In genomic region chr13:41358480-41359180, GRCm38 (mm10) we compare ENCODE assay signal across 8 mouse cellular contexts.
DNase-seq lines count a peak whose midpoint lies in the region; ATAC-seq and TF ChIP-seq lines count a peak whose summit lies in the region.

No protein-coding gene starts in this region.

- H3K27me3 ChIP-seq in forebrain, embryonic 13.5 days: no peaks in the 10 kb centered on the region
- peaks cover 5% of the 10 kb centered on the region for H3K27me3 ChIP-seq in liver, embryonic 16.5 days (ENCODE audit: control insufficient read depth, insufficient read depth, low read depth, low read length)
- no peaks in the 10 kb centered on the region for H3K27me3 ChIP-seq in neural tube, embryonic 12.5 days (replicated peaks)
- no peaks in the 10 kb centered on the region for H3K27me3 ChIP-seq in stomach, postnatal 0 days (ENCODE audit: control insufficient read depth, insufficient read depth, low read length)

- intact Hi-C loops in heart, postnatal 10 days (cut with DNase I): loop anchor here (1.0 to 2.0 kb wide), 4 partner anchors 22 to 212 kb away; no protein-coding TSS in a partner anchor

- WGBS in forebrain, embryonic 13.5 days: 0% methylated on average over 42 of the region's 42 CpGs
- WGBS in liver, embryonic 16.5 days (ENCODE audit: insufficient replicate concordance): under 1% methylated on average over 42 of the region's 42 CpGs
- under 1% methylated on average over 42 of the region's 42 CpGs for WGBS in neural tube, embryonic 12.5 days
- WGBS in stomach, postnatal 0 days: under 1% methylated on average over 42 of the region's 42 CpGs

- H3K4me3 ChIP-seq in forebrain, embryonic 13.5 days: peak overlapping the region; percentile 63
- H3K4me3 ChIP-seq in liver, embryonic 16.5 days (ENCODE audit: low read depth, low read length): peak overlapping the region; percentile 62
- H3K4me3 ChIP-seq in neural tube, embryonic 12.5 days: peak overlapping the region; percentile 59
- peak overlapping the region; percentile 71 for H3K4me3 ChIP-seq in stomach, postnatal 0 days (ENCODE audit: low read depth, low read length)

- peak; percentile 24 for TF ChIP-seq CTCF in stomach, postnatal 0 days (IDR thresholded peaks at IDR 0.05; ENCODE audit: low read depth)

- peak; percentile 91 for DNase-seq in ES-CJ7 (ENCODE audit: low read depth, low spot score)
- peak; percentile 95 to 97 for DNase-seq in heart, postnatal 10 days
- peak; percentile 96 to 98 for DNase-seq in kidney, postnatal 4 days
- peak; percentile 97 for DNase-seq in stomach, postnatal 0 days (ENCODE audit: low spot score)

- H3K27ac ChIP-seq in forebrain, embryonic 13.5 days: peak overlapping the region; percentile 89
- peak overlapping the region; percentile 75 for H3K27ac ChIP-seq in liver, embryonic 16.5 days (ENCODE audit: low read length)
- H3K27ac ChIP-seq in neural tube, embryonic 12.5 days: peak overlapping the region; percentile 79
- peak overlapping the region; percentile 96 for H3K27ac ChIP-seq in stomach, postnatal 0 days (replicated peaks)

- no peaks in the 10 kb centered on the region for H3K9me3 ChIP-seq in forebrain, embryonic 13.5 days (replicated peaks)
- no peaks in the 10 kb centered on the region for H3K9me3 ChIP-seq in liver, embryonic 16.5 days (replicated peaks; ENCODE audit: control insufficient read depth, low read length)
- no peaks in the 10 kb centered on the region for H3K9me3 ChIP-seq in neural tube, embryonic 12.5 days
- no peaks in the 10 kb centered on the region for H3K9me3 ChIP-seq in stomach, postnatal 0 days (ENCODE audit: control insufficient read depth, low read length)

- ATAC-seq in cerebellum, adult (ENCODE audit: insufficient number of reproducible peaks, low FRiP score, low TSS enrichment): peak; percentile 97
- ATAC-seq in forebrain, embryonic 13.5 days: peak; percentile 99
- peak; percentile 99 for ATAC-seq in liver, embryonic 16.5 days (ENCODE audit: low read depth)
- ATAC-seq in neural tube, embryonic 12.5 days (ENCODE audit: low FRiP score, low read depth): peak; percentile 98
- peak; percentile 99 for ATAC-seq in stomach, postnatal 0 days (ENCODE audit: low FRiP score, low TSS enrichment)

- H3K4me2 ChIP-seq in forebrain, embryonic 13.5 days: peak overlapping the region; percentile 71
- peak overlapping the region; percentile 67 for H3K4me2 ChIP-seq in liver, embryonic 16.5 days (ENCODE audit: low read depth, low read length)
- peak overlapping the region; percentile 76 for H3K4me2 ChIP-seq in neural tube, embryonic 12.5 days (replicated peaks)
- H3K4me2 ChIP-seq in stomach, postnatal 0 days (replicated peaks; ENCODE audit: low read depth): peak overlapping the region; percentile 58

- peaks cover 66% of the 10 kb centered on the region for H3K4me1 ChIP-seq in forebrain, embryonic 13.5 days
- peaks cover 2% of the 10 kb centered on the region for H3K4me1 ChIP-seq in liver, embryonic 16.5 days (ENCODE audit: control insufficient read depth, low read depth, low read length)
- peaks cover 53% of the 10 kb centered on the region for H3K4me1 ChIP-seq in neural tube, embryonic 12.5 days
- peaks cover 8% of the 10 kb centered on the region; the same call in 1 of the 2 replicates for H3K4me1 ChIP-seq in stomach, postnatal 0 days (replicated peaks; ENCODE audit: control insufficient read depth, insufficient read depth)

- H3K9ac ChIP-seq in forebrain, embryonic 13.5 days: peak overlapping the region; percentile 71
- peak overlapping the region; percentile 48 for H3K9ac ChIP-seq in liver, embryonic 16.5 days (ENCODE audit: low read depth, low read length)
- H3K9ac ChIP-seq in neural tube, embryonic 12.5 days: peak overlapping the region; percentile 73
- peak overlapping the region; percentile 78 for H3K9ac ChIP-seq in stomach, postnatal 0 days (ENCODE audit: low read length)

- no peak for TF ChIP-seq EP300 in stomach, postnatal 0 days (optimal IDR thresholded peaks at IDR 0.05)

- H3K36me3 ChIP-seq in forebrain, embryonic 13.5 days (ENCODE audit: poor library complexity, severe bottlenecking): no peaks in the 10 kb centered on the region
- H3K36me3 ChIP-seq in liver, embryonic 16.5 days (ENCODE audit: control insufficient read depth, insufficient read depth): no peaks in the 10 kb centered on the region
- no peaks in the 10 kb centered on the region for H3K36me3 ChIP-seq in neural tube, embryonic 12.5 days
- H3K36me3 ChIP-seq in stomach, postnatal 0 days (ENCODE audit: control insufficient read depth, insufficient read depth, low read length): no peaks in the 10 kb centered on the region

Comparison
In these comparisons a context has a peak if more than half of its experiments do, and no peak if none do; other contexts are left out.
1. Peak in every context shown above with its lines: DNase-seq, ATAC-seq, H3K4me3 ChIP-seq and H3K27ac ChIP-seq.